Mouse (Mus musculus) liver, embryonic 11.5 days (tissue): ENCODE results near the gene Cabp2. TPM values are rescaled to one million over a fixed set of nuclear protein-coding genes. Genes with fewer than 3 reads are reported as not detected.
"Not testable (repeated sequence)": the region's sequence is repeated elsewhere in the genome, so short reads cannot be mapped to it uniquely, and the experiment has no call there.

Experiments
- ATAC-seq: fragments of 200-750 bp; cut with Nextera tagmentation; replicated peaks from 2 replicates; pipeline ENCODE4 v1.8.0; 2017; ENCODE audit warnings: moderate number of reproducible peaks, mild to moderate bottlenecking, moderate TSS enrichment, moderate library complexity; ENCODE audit not compliant: low FRiP score
- DNase-seq: peaks from one replicate; pipeline ENCODE4 v3.0.0-alpha.2; 2017; ENCODE audit warnings: low spot score
- H3K27ac ChIP-seq: fragments of 300-500 bp; sonication (generic); 2 replicates; pipeline ENCODE4 v1.5.1; 2014; ENCODE audit warnings: mild to moderate bottlenecking, low read depth, low read length, control low read depth
- H3K27me3 ChIP-seq: fragments of 300-500 bp; sonication (generic); replicated peaks from 2 replicates; pipeline ENCODE4 v1.6.1; 2014; ENCODE audit warnings: low read length, mixed read lengths; ENCODE audit not compliant: control insufficient read depth, insufficient read depth
- H3K36me3 ChIP-seq: fragments of 300-500 bp; sonication (generic); 2 replicates; pipeline ENCODE4 v1.6.1; 2014; ENCODE audit warnings: mild to moderate bottlenecking, low read length, moderate library complexity, mixed read lengths; ENCODE audit not compliant: control insufficient read depth, insufficient read depth
- H3K4me1 ChIP-seq: fragments of 300-500 bp; sonication (generic); replicated peaks from 2 replicates; pipeline ENCODE4 v1.6.1; 2014; ENCODE audit warnings: low read length, mixed read lengths; ENCODE audit not compliant: control insufficient read depth, insufficient read depth
- H3K4me2 ChIP-seq: fragments of 300-500 bp; sonication (generic); 2 replicates; pipeline ENCODE4 v1.6.1; 2014; ENCODE audit warnings: mild to moderate bottlenecking, control low read depth, moderate library complexity
- H3K4me3 ChIP-seq: fragments of 300-500 bp; sonication (generic); 2 replicates; pipeline ENCODE4 v1.5.1; 2014; ENCODE audit warnings: low read depth, low read length, control low read depth
- H3K9ac ChIP-seq: fragments of 300-500 bp; sonication (generic); 2 replicates; pipeline ENCODE4 v1.6.1; 2014; ENCODE audit warnings: low read depth, low read length, control low read depth
- H3K9me3 ChIP-seq: fragments of 300-500 bp; sonication (generic); 2 replicates; pipeline ENCODE4 v1.6.1; 2016; ENCODE audit warnings: low read length, inconsistent platforms, mixed read lengths; ENCODE audit not compliant: control insufficient read depth
- WGBS: fragments of 180-500 bp; shearing (Covaris S2); extraction: QIAGEN DNeasy Blood & Tissue Kit; methylation state at CpG from one replicate; pipeline ENCODE4 v1.1.7; 2014; 5-methylcytosine and 5-hydroxymethylcytosine counted together
- polyA plus RNA-seq: library from polyadenylated mRNA; unstranded; fragments of >200 nt; fragmentation: Nextera tagmentation; extraction: Ambion mirVana; gene quantifications from 2 replicates; pipeline ENCODE4 v1.2.1, GENCODE M21; 2014

Gene Cabp2
- 0.51 and 0.52 TPM in 2 replicates for polyA plus RNA-seq

DNA sequence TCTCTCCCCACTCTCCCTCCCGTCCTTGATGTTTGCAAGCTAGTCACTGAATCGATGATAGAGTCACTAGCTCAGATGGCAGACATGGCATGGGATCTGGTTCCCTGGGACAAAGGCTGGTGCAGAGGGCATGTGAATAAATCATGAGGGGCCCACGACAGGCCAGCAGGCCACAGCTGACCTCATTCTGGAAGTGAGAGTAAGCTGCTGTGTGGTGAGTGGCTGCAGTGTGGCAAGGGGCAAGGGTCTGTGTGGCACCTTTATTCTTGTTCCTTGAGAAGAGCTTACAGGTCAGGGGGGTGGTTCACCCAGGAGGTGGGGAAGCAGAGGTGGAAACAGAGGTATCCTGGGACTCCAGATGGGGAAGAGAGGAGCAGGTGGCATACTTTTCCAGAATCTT lies at the start of gene Cabp2:
TSS of gene Cabp2 (plus strand) at position 185 of the 400 bp plus-strand sequence.
- no peaks in the 10 kb centered on the region for H3K36me3 ChIP-seq
- peaks cover 16% of the 10 kb centered on the region for H3K4me1 ChIP-seq
- WGBS = 76% methylated on average over 3 of the region's 3 CpGs
- H3K4me3 ChIP-seq = no peak within 1 kb of the TSS
- no peak for DNase-seq
- no peaks in the 10 kb centered on the region for H3K9me3 ChIP-seq
- peak within 1 kb of the TSS; percentile 17; the same call in 1 of the 2 replicates for H3K4me2 ChIP-seq
- H3K27ac ChIP-seq = no peak within 1 kb of the TSS; the same call in 1 of the 2 replicates
- no peak for ATAC-seq
- H3K27me3 ChIP-seq = peaks cover 7% of the 10 kb centered on the region; the same call in 1 of the 2 replicates
- H3K9ac ChIP-seq = no peak within 1 kb of the TSS

DNA sequence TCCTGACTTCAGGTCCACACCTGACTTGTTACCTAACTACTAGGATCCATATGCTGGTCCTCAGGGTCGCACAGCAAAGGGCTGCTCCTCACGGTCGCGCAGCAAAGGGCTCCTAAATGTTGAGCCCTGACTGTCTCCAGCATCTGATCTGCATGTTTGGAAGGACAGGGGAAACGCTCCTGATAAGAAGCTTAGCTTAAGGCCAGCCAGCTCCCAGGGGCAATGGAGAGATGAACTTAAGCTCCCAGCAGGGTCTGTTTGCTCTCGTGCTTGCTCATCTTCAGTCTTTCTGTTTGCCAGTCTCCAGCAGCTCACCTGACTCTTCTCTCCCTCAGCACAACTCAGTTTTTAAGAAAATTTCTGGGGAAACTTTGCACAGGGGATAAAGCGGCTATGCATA lies 48.7 kb upstream of the Cabp2 start:
- no peaks in the 10 kb centered on the region for H3K9me3 ChIP-seq
- H3K27me3 ChIP-seq = no peaks in the 10 kb centered on the region
- H3K9ac ChIP-seq = peak overlapping the region; percentile 9; the same call in 1 of the 2 replicates
- ATAC-seq (no peak), DNase-seq (no peak)
- no peak overlapping the region for H3K4me2 ChIP-seq
- H3K4me3 ChIP-seq = no peak overlapping the region
- peak overlapping the region; percentile 51; the same call in 1 of the 2 replicates for H3K27ac ChIP-seq
- H3K4me1 ChIP-seq = peaks cover 13% of the 10 kb centered on the region; the same call in 1 of the 2 replicates
- WGBS = 51% methylated on average over 7 of the region's 7 CpGs
- no peaks in the 10 kb centered on the region for H3K36me3 ChIP-seq

DNA sequence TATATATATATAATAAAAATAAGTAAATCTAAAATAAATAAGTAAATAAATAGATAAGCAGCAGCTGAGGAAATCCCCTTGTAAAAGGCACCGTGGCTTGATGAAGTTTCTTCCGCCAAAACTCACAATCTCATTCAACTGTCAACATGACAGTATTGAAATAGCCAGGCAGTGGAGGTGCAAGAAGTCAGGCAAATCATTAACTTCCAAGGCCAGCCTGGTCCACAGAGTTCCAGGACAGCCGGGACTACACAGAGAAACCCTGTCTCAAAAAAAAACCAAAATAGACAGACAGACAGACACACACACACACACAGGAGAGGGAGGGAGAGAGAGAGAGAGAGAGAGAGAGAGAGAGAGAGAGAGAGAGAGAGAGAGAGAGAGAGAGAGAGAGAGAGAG lies 48.1 kb upstream of the Cabp2 start:
- H3K4me1 ChIP-seq = peaks cover 17% of the 10 kb centered on the region; the same call in 1 of the 2 replicates
- no peak overlapping the region for H3K9ac ChIP-seq
- H3K4me3 ChIP-seq = no peak overlapping the region
- DNase-seq (no peak), ATAC-seq (no peak)
- H3K4me2 ChIP-seq = no peak overlapping the region
- H3K27ac ChIP-seq = peak overlapping the region; percentile 51; the same call in 1 of the 2 replicates
- no peaks in the 10 kb centered on the region for H3K9me3 ChIP-seq
- no peaks in the 10 kb centered on the region for H3K36me3 ChIP-seq
- WGBS = 79% methylated on average over 3 of the region's 3 CpGs
- no peaks in the 10 kb centered on the region for H3K27me3 ChIP-seq

DNA sequence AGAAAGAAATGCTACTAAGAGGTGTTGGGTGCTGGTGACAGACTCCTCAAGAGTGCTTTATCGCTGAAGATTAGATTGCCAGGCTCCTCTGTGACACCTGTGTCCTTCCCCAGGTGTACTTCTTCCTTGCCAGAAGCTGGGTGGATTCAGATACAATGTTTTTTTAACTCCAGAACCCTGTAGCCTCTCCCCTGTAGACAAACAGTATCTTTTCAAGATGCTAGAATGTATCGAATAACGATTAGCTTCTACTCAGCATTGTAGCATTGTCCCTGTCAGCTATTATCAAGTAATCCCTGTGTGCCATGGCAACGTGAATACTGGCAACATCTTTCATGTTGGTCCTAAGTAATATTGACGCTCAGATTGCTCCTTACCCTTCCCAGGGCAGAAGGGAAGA lies 47.6 kb upstream of the Cabp2 start:
- H3K4me2 ChIP-seq = no peak overlapping the region
- H3K27ac ChIP-seq = peak overlapping the region; percentile 25; the same call in 1 of the 2 replicates
- no peaks in the 10 kb centered on the region for H3K36me3 ChIP-seq
- ATAC-seq = no peak
- no peak overlapping the region for H3K4me3 ChIP-seq
- no peaks in the 10 kb centered on the region for H3K9me3 ChIP-seq
- H3K27me3 ChIP-seq = no peaks in the 10 kb centered on the region
- 63% methylated on average over 5 of the region's 5 CpGs for WGBS
- H3K9ac ChIP-seq = no peak overlapping the region
- DNase-seq = no peak
- peaks cover 18% of the 10 kb centered on the region; the same call in 1 of the 2 replicates for H3K4me1 ChIP-seq

DNA sequence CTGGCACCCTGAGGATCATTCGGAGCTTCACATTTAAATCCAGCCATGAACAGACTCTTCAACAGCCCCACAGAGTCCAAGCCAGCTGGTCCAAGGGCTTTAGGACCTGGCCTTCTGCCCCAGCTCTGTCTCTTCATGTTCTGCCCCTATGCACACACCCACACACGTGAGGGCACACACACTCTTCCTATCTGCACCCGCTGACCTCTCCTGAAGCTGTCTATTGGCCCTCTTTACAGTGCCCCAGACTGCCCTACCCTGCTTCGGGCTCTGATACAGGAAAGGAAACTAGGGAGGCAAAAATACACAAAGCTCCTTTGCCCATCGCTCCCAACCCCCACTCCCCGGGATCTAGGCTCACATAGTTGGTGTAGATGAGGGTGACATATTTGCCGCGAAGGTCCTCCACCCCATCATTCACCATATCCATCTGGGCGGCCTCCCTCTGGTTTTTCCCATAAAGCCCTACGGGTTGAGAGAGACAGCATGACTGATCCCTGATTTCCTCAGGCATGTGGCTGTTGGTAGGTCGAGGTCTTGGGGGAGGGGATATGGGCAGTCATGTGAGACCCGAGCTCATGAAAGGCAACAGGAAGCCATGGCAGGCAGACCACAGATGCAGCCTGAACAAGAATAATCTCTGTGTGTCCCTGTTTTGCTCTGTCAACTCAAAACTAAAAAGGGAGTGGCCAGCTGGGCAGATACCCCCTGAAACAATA lies 44.9 kb upstream of the Cabp2 start:
- ATAC-seq = no peak
- 69% methylated on average over 12 of the region's 12 CpGs for WGBS
- Histone ChIP-seq H3K4me1 (peaks cover 18% of the 10 kb centered on the region; the same call in 1 of the 2 replicates), H3K36me3 (no peaks in the 10 kb centered on the region), H3K27me3 (no peaks in the 10 kb centered on the region), H3K4me2 (peak overlapping the region; percentile 60), H3K4me3 (peak overlapping the region; percentile 13), H3K9ac (peak overlapping the region; percentile 25; the same call in 1 of the 2 replicates), H3K27ac (no peak overlapping the region; the same call in 1 of the 2 replicates), H3K9me3 (no peaks in the 10 kb centered on the region)
- DNase-seq = no peak

DNA sequence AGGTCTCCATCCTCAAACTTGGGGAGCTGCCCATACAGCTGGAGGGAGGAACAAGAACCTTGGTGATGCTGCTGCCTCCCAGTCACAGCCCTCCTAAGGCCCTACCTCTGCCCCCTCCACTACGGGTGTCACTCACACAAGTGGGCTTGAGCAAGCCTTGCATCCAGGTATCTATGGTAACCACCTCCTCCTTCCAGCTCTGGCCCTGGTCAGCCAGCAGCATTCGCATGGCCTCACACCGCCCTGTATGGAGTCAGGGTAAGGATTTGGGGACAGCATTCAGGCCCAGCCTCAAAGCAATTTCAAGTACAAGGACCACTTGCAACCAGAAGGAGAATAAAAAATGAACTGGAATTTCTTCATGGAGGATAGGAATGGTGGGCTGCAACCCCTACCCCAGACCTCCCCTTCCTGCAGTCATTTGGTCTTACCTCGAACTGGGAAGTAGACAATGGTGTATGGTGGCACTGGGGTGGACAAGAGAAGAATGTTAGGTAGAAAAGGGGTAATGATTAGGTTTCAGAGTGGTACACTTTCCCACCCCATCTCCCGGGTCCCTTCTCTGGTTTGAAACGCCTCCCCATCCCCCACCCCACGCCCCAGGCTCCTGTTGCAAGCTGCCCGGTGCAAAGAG lies 44.1 kb upstream of the Cabp2 start:
- Histone ChIP-seq H3K9ac (peak overlapping the region; percentile 88), H3K4me1 (peaks cover 18% of the 10 kb centered on the region; the same call in 1 of the 2 replicates), H3K4me3 (peak overlapping the region; percentile 73), H3K4me2 (peak overlapping the region; percentile 77), H3K27ac (peak overlapping the region; percentile 84)
- not testable (repeated sequence) for DNase-seq, H3K36me3 ChIP-seq, ATAC-seq, H3K27me3 ChIP-seq, H3K9me3 ChIP-seq
- 28% methylated on average over 7 of the region's 8 CpGs for WGBS

DNA sequence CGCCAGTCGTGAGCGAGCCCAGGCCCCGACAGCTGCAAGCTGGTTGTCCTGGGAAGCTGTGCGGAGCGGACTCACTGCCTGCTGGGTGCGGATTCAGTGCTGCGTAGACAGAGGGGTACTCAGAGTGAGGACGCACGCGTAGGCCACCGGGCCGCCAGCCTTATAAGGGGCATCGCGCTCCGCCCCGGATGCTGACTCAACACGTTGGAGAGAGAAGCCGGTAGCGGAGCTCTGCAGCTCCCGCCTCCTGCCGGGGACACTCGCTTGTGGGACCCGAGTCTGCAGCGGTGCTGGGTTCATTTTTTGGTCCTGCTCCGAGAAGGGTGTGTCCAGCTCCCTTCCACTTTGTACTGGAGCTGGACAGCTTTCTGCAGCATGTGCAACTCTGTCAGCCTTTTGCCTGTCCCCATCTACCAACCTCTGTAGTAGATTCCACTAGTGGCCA lies 43.6 kb upstream of the Cabp2 start, which contains the start of gene Gstp1:
TSS of gene Gstp1 (minus strand) at position 198 of the 445 bp plus-strand sequence.
- ATAC-seq = peak; percentile 87

DNA sequence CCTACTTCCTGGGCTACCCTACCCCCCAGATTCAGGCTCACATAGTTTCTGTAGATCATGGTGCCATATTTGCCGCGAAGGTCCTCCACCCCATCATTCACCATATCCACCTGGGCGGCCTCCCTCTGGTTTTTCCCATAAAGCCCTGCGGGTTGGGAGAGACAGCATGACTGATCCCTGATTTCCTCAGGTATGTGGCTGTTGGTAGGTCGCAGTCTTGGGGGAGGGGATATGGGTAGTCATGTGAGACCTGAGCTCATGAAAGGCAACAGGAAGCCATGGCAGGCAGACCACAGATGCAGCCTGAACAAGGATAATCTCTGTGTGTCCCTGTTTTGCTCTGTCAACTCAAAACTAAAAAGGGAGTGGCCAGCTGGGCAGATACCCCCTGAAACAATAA lies 40.4 kb upstream of the Cabp2 start:
- not testable (repeated sequence) for H3K9me3 ChIP-seq, H3K27me3 ChIP-seq, H3K9ac ChIP-seq, ATAC-seq, H3K4me2 ChIP-seq, H3K4me3 ChIP-seq, H3K27ac ChIP-seq, H3K36me3 ChIP-seq, DNase-seq
- WGBS = 80% methylated on average over 5 of the region's 5 CpGs
- H3K4me1 ChIP-seq = peaks cover 15% of the 10 kb centered on the region; the same call in 1 of the 2 replicates

More for the DNA sequence above, 43.6 kb upstream of the Cabp2 start, which contains the start of gene Gstp1:
- 0% methylated on average over 26 of the region's 26 CpGs for WGBS
- Histone ChIP-seq H3K27ac (peak within 1 kb of the TSS; percentile 84), H3K27me3 (no peaks in the 10 kb centered on the region), H3K4me2 (peak within 1 kb of the TSS; percentile 77), H3K4me1 (peaks cover 13% of the 10 kb centered on the region; the same call in 1 of the 2 replicates), H3K4me3 (peak within 1 kb of the TSS; percentile 73), H3K9ac (peak within 1 kb of the TSS; percentile 88), H3K9me3 (no peaks in the 10 kb centered on the region), H3K36me3 (no peaks in the 10 kb centered on the region)
- DNase-seq = peak; percentile 88
